Mouse (Mus musculus) ES-E14 (cell line): ENCODE measurements at regions not wholly inside any gene's neighbourhood (a gene's known extent, or its start where the extent isn't known, plus 50 kb on each side); places are given as distances from the start of the nearest gene placed in this dataset.

Source experiments
- CHD2 ChIP-seq: IDR thresholded peaks from 2 replicates; pipeline ENCODE4 v1.6.1; 2014; ENCODE audit warnings: mild to moderate bottlenecking, low read depth, low read length, inconsistent platforms
- HCFC1 ChIP-seq: IDR thresholded peaks from 2 replicates; pipeline ENCODE4 v1.6.1; 2012; ENCODE audit warnings: low read length, inconsistent platforms, borderline replicate concordance; ENCODE audit not compliant: insufficient read depth
- MAFK ChIP-seq: IDR thresholded peaks from 2 replicates; pipeline ENCODE4 v1.6.1; 2014; ENCODE audit warnings: mild to moderate bottlenecking, low read depth, low read length, inconsistent platforms; ENCODE audit not compliant: insufficient read depth
- ZC3H11A ChIP-seq: IDR thresholded peaks from 2 replicates; pipeline ENCODE4 v1.6.1; 2012; ENCODE audit warnings: low read depth, mild to moderate bottlenecking, inconsistent platforms, low read length, borderline replicate concordance
- ZNF384 ChIP-seq: IDR thresholded peaks from 2 replicates; pipeline ENCODE4 v1.6.1; 2012; ENCODE audit warnings: low read depth, low read length, inconsistent platforms

GRCm38 (mm10) chr17:68066204-68066603, 62.3 kb upstream of the Arhgap28 start:
- TF ChIP-seq HCFC1 (no peak), ZC3H11A (no peak), CHD2 (no peak), ZNF384 (no peak), MAFK (no peak)
